Mouse (Mus musculus) thymus, postnatal 0 days (tissue): ENCODE results near the gene Dip2b. TPM values are rescaled to one million over a fixed set of nuclear protein-coding genes. Genes with fewer than 3 reads are reported as not detected.

Experiments used
- DNase-seq: peaks from one replicate; pipeline ENCODE4 v3.0.0-alpha.2; 2015; ENCODE audit warnings: low spot score
- polyA plus RNA-seq: library from polyadenylated mRNA; unstranded; fragments of >200 nt; fragmentation: Nextera tagmentation; extraction: Ambion mirVana; gene quantifications from 2 replicates; pipeline ENCODE4 v1.2.1, GENCODE M21; 2015

The Dip2b gene
- polyA plus RNA-seq, 1 experiment from 2014 or later = 9.5 TPM

GRCm38 (mm10) chr15:100049496-100050087 is 11.1 kb downstream of the Dip2b start:
- DNase-seq = no peak

- DNase-seq = no peak
These were observed 12.5 kb downstream of the Dip2b start for GRCm38 (mm10) chr15:100050940-100051339.

DNA sequence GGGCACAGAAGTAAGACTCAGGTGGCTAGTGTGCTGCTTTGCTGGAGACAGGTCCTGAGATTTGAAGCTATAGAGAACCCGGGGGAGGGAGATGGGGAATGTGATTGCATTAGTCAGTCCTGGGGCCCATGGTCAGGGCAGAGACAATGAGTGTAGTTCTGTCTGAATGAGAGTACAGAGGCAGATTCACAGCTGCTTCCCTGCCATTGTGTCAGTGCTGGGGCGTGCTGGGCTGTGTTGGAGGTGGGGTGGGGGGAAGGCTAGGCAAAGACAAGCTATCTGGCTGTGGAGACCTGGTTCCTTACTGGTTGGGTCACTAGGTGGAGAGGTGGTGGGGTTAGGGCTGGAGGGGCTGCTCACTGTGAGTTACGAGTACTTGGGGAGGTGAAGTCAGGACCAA is 14.3 kb downstream of the Dip2b start:
- DNase-seq = no peak

DNA sequence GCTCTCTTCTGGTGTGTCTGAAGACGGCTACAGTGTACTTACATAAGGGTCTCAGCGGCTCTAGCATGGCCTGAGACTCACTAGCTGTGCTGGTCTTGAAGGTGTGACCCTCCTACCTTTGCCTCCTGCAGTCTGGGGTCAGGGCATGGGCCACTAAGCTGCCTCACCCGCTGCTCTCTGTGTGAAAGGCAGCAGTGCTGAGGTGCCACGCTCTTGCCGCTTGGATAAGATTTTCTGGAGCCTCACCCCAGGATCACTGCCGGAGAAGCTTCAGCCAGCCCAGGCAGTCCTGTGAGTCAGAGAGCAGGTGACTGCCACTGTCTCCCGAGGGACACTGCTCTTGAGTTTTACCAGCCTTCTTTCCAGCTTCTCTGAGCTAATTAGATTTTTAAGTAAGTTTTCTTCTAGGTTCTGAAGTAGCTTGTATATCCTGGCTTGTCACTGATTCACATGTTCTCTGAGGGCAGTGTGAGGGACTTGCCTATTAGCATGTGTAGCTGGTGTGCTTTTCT is 18.0 kb downstream of the Dip2b start:
- DNase-seq = no peak

- no peak for DNase-seq
These were observed 19.2 kb downstream of the Dip2b start for GRCm38 (mm10) chr15:100057698-100058097.

GRCm38 (mm10) chr15:100058143-100058542 is 19.7 kb downstream of the Dip2b start:
- no peak for DNase-seq

- DNase-seq = no peak
These were observed 20.4 kb downstream of the Dip2b start for GRCm38 (mm10) chr15:100058912-100059311.

DNA sequence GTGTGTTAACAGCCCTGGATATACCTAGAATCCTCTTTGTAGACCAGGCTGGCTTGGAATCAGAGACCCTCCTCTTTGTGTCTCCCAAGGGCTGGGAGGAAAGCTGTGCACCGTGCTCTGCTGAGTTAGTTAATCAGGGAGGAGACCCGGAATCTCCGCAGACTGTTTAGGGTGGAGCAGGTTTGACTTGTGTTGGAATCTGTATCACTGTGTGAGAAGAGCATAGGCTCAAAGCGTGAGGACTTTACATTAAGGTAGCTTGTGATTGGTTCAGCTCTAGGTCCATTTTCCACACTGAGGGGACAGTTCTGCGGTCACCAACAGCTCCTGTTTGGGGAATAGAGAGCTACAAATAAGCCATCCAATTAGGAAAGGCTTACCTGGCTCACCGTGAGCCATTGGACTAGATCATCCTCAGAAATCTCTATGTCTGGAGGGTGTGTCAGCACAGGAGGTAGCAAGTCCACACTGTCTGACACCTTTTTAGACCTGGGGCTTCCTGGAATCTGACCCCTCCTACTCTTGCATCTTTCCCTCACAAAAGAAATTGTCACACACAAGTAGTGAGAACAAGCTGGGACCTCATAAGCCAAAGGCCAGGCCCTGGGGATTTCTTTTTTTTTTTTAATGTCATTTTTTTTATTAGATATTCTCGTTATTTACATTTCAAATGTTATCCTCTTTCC is 21.3 kb downstream of the Dip2b start:
- no peak for DNase-seq

GRCm38 (mm10) chr15:100060513-100061140 is 22.2 kb downstream of the Dip2b start:
- DNase-seq = peak; percentile 14

- no peak for DNase-seq
These were observed 22.9 kb downstream of the Dip2b start for GRCm38 (mm10) chr15:100061377-100061776.

DNA sequence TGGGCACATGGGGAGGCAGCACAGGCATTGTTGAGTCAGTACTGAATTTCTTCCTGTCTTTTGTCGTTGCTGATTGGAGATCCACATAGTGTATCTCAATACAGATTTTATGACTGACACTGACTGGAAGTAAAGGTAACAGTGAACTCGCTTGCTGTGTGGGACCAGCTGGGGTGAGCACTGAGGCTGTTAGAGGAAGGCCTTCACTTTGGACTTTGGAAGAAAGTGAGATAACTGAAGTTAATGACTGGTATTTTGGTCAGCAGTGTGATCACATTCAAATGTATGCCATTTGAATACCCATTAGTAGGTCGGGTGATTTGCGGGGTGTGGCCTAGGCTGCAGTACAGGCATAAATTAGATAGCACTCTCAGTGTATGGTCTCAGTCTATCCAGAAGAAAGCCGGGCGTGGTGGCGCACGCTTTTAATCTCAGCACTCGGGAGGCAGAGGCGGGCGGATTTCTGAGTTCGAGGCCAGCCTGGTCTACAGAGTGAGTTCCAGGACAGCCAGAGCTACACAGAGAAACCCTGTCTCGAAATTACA is 24.8 kb downstream of the Dip2b start:
- no peak for DNase-seq

- DNase-seq = no peak
These were observed 28.2 kb downstream of the Dip2b start for GRCm38 (mm10) chr15:100066702-100067101.

GRCm38 (mm10) chr15:100069101-100069500 is 30.6 kb downstream of the Dip2b start:
- no peak for DNase-seq

DNA sequence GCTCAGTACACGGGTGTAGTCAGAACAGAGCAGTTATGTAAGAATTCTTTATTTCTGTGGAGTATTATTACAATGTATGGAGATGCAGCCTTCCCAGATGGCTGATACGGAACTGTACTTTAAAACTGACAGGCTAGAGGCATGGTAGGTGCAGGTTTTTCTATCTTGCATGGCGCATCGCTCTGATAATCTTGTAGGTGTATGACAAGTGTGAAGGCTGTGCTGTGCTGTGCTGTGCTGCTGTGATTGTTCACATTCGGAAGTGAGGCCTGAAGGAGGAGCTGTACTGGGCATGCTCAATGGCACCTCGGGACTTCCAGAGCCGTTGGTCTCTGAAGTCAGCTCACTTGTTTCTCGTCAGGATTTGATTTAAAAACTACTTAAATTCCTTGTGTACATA is 31.6 kb downstream of the Dip2b start:
- no peak for DNase-seq

DNA sequence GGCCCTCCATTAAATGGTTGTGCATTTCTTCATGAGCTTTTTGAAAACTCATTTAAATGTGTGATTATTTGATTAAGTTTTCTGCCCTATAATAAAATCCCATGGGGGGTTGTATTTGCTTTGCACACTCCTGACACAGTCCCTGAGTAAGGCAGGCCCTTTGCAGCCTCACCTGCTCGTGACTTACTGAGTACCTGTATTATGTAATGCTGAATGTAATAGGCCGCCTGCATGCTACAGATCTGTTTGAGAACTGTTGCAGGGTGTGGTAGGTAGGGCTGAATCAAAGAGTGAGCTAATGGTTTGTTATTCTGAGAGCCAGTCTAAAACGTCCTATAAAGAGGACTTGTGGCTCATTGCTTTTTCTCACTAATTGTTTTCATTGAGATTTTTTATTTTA is 33.4 kb downstream of the Dip2b start:
- DNase-seq = no peak

- no peak for DNase-seq
These were observed 35.4 kb downstream of the Dip2b start for GRCm38 (mm10) chr15:100073696-100074453.

DNA sequence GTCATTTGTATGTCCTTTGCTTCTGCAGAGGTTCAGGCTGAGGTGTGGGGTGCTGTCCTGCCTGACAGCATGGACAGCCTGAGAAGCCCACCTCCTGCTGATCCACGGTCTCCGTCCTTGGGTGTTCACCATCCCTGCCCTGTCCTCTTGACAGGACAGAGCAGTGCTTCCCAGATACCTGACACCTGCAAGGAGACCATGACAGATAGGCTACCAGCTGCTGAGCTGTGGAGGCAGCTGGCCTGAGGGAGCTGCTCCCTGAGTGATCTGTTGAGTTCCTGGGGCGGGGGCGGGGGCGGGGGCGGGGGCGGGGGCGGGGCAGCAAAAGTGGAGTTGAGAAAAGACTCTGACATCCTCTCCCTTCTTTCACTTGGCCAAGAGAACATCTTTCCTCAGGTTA is 36.3 kb downstream of the Dip2b start:
- no peak for DNase-seq

DNA sequence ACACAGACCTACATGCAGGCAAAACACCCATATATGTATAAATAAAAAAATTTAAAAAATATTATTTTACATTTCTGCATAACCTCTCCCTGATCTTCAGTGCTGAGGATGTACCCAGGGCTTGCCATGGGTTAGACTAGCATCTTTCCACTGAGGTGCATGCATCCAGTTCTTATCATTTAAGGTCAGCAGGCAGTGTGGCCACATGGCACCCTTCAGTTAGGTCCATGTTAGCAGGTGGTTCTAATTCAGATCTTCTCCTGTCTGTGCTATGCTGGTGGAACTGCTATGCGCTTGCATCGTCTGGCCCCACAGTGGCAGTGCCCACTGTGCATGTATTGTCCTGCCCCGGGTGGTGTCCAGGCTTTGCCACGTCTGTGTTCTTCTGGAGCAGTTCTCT is 37.9 kb downstream of the Dip2b start:
- DNase-seq = no peak

DNA sequence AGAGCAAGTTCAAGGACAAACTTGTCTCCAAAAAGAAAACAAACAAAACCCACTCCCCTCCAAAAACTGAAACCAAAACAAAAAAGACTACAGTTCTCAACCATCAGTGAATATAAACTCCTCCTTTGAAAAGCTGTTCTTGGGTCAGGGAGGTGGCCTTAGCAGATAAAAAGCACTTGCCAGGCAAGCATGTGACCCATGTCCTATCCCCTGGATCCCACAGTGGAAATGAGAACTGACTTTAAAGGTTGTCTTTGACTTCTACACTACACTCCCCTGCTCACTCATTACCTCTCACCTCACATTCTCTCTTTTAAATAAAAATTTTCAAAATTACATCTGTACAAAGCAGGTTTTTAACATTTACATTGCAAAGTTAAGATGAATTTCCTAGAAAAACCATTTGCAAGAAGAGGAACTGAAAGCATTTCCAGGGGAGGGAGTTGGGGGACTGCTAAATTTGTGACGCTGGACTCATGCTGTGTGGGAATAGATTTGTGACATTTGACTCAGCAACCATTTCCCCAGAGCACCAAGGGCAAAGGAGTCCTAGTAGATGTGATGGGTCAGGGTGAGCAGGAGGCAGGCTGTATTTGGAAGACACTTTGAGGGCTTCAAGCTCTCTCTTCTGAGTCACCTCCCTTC is 42.5 kb downstream of the Dip2b start:
- no peak for DNase-seq

- no peak for DNase-seq
These were observed 43.1 kb downstream of the Dip2b start for GRCm38 (mm10) chr15:100081478-100081998.

DNA sequence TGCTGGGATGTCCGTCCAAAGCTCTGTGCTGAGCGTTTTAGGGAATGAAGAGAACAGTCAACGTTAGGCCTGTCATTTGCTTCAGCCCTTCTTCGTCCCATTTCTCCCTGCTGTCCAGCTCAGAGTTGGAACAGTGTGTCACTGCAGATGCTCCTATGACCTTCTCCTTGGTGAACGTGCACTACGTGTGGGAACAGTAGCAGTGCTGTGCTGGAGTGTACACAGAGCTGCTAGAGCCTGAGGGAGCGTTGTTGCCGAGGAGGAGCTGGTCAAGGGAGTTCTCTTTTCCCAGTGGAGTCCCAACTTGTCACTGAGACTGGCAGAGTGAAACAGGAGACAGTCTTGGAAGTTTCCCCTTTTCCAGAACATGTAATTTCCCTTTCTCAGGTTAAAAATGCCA is 43.6 kb downstream of the Dip2b start:
- no peak for DNase-seq
